Mouse (Mus musculus): ENCODE results near the gene Tm7sf3. TPM values are rescaled to one million over a fixed set of nuclear protein-coding genes. Genes with fewer than 3 reads are reported as not detected.

The Tm7sf3 gene
- 22.9 TPM for polyA plus RNA-seq (2017; shearing (Covaris generic))

GRCm38 (mm10) chr6:146642276-146643183 lies at the start of gene Tm7sf3, which contains the start of gene Med21:
Gene Tm7sf3, minus strand, starts transcription at chr6:146642824.
Gene Med21, plus strand, starts transcription at chr6:146642547.

GRCm38 (mm10) chr6:146577310-146578109 lies 65.1 kb downstream of the Tm7sf3 start, which contains the start of gene Ints13:
Gene Ints13, minus strand, starts transcription at chr6:146577835.

GRCm38 (mm10) chr6:146576903-146577302 lies 65.7 kb downstream of the Tm7sf3 start, which contains the start of gene Fgfr1op2:
Gene Fgfr1op2, plus strand, starts transcription at chr6:146577203.

Other genes starting within 250 kb of the Tm7sf3 start
- 162 TPM for gene Itpr2, start 140.6 kb downstream of the Tm7sf3 start, polyA plus RNA-seq (2017; shearing (Covaris generic))
- gene Fgfr1op2, start 65.6 kb downstream of the Tm7sf3 start, polyA plus RNA-seq (2017; shearing (Covaris generic)): 140 TPM
- gene Ints13, start 65.0 kb downstream of the Tm7sf3 start, polyA plus RNA-seq (2017; shearing (Covaris generic)): 82.8 TPM
- 51.7 TPM for gene Med21, start 277 bp downstream of the Tm7sf3 start, polyA plus RNA-seq (2017; shearing (Covaris generic))
- gene Stk38l, start 82.2 kb upstream of the Tm7sf3 start, polyA plus RNA-seq (2017; shearing (Covaris generic)): 13.8 TPM
- gene Arntl2, start 153.2 kb upstream of the Tm7sf3 start, polyA plus RNA-seq (2017; shearing (Covaris generic)): 0.61 TPM
- not detected for gene Smco2, start 207.3 kb upstream of the Tm7sf3 start, polyA plus RNA-seq (2017; shearing (Covaris generic))
- gene Ppfibp1, start 245.7 kb upstream of the Tm7sf3 start, polyA plus RNA-seq (2017; shearing (Covaris generic)): 5.8 TPM

All from effector memory CD4-positive, alpha-beta T cell, adult 7 months (primary cell).